Mouse (Mus musculus): Measurements from ENCODE around the gene Atpaf1. TPM values are rescaled to one million over a fixed set of nuclear protein-coding genes. Genes with fewer than 3 reads are reported as not detected.

Atpaf1 gene
- polyA plus RNA-seq, 1 experiment from 2014 or later = 50.6 TPM

GRCm38 (mm10) chr4:115835576-115835975 lies 51.0 kb downstream of the Atpaf1 start:
- Histone ChIP-seq H3K27ac (no peak overlapping the region), H3K9ac (no peak overlapping the region), H3K4me1 (peaks cover 6% of the 10 kb centered on the region), H3K36me3 (peaks cover 45% of the 10 kb centered on the region), H3K27me3 (no peaks in the 10 kb centered on the region), H3K9me3 (no peaks in the 10 kb centered on the region), H3K4me3 (no peak overlapping the region), H3K4me2 (no peak overlapping the region)
- 70% methylated on average over 2 of the region's 2 CpGs for WGBS
- ATAC-seq (ENCODE audit: insufficient number of reproducible peaks, low FRiP score, low TSS enrichment, low read depth) = no peak

- Histone ChIP-seq H3K27ac (no peak overlapping the region), H3K27me3 (no peaks in the 10 kb centered on the region), H3K4me1 (peaks cover 6% of the 10 kb centered on the region), H3K4me2 (no peak overlapping the region), H3K9me3 (no peaks in the 10 kb centered on the region), H3K36me3 (peaks cover 25% of the 10 kb centered on the region), H3K4me3 (0 out of 2 replicates have a peak overlapping the region, but pooled peaks have one; percentile 64), H3K9ac (no peak overlapping the region)
- WGBS = 70% methylated on average over 4 of the region's 4 CpGs
- no peak for ATAC-seq (ENCODE audit: insufficient number of reproducible peaks, low FRiP score, low TSS enrichment, low read depth)
Observed at GRCm38 (mm10) chr4:115838196-115838595, 53.6 kb downstream of the Atpaf1 start.

DNA sequence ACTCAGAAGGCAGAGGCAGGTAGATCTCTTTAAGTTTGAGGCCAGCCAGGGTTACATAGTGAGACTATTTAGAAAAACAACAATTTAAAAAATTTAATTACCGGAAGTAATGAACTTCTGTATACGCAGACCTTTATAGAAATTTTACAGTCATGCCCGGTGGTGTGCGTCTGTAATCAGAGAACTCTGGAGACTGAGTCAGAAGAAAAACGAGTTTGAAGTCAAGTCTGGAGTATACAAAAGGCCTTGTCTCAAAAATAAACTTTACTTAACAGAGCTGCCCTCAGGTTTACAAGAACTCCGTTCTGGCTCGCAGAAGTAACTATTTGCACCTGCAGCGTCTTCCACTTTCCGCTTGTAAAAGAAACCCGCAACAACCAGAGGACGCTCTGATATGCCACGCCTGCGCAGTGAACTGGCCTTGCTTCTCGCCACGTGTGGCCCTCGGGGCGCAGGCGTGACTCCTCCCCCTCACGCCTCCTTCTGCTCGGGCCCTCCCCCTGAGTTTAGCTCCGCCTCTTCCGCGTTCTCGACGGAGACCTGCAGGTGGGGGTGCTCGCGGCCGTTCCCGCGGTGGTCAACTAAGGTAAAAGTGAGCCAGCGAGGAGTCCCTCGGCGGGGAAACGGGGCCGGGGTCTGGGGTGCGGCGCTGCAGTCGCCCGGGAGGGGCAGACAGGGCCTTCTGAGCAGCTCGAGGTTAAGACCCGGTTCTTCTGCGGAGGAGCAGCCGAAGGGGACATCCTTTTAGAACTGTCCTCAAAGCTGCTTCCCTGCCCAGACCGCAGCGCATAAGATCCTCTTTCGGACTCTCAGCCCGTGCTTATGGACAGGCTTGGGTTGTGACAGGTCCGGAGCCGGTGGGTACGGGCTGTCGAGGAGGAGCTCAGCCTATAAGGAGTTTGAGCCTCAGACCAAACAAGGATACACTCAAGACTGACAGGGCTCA lies 54.4 kb downstream of the Atpaf1 start, which contains the start of gene Mknk1:
Gene Mknk1, plus strand, starts transcription at position 503 of the 946 bp plus-strand sequence.
- Histone ChIP-seq H3K4me1 (peaks cover 6% of the 10 kb centered on the region), H3K27ac (peak within 1 kb of the TSS; percentile 71), H3K4me2 (peak within 1 kb of the TSS; percentile 61), H3K4me3 (peak within 1 kb of the TSS; percentile 64), H3K36me3 (peaks cover 18% of the 10 kb centered on the region), H3K9ac (peak within 1 kb of the TSS; percentile 46; the same call in 1 of the 2 replicates), H3K27me3 (no peaks in the 10 kb centered on the region), H3K9me3 (no peaks in the 10 kb centered on the region)
- under 1% methylated on average over 51 of the region's 51 CpGs for WGBS
- ATAC-seq (ENCODE audit: insufficient number of reproducible peaks, low FRiP score, low TSS enrichment, low read depth) = peak; percentile 92

DNA sequence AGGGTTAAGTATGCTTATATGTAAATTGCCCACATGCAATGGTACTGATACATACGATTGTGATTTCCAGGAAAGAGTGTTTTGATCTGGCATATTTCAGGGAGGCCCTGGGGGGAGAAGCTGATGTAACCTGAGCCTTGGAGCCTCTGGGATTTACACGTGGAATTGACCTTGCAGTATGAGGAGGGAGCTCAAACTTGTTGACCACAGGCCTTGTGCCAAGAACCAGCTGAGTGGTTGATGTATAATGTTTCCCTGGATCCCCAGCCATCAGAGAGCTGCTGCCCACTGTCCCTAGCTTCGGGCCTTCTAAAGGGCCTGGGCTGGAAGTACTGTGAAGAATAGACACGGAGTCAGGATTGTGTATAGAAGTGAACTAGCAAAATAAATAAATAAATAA lies 55.3 kb downstream of the Atpaf1 start:
- Histone ChIP-seq H3K4me3 (peak overlapping the region; percentile 64; the same call in 1 of the 2 replicates), H3K4me2 (peak overlapping the region; percentile 61), H3K9ac (no peak overlapping the region), H3K4me1 (peaks cover 6% of the 10 kb centered on the region), H3K9me3 (no peaks in the 10 kb centered on the region), H3K27ac (no peak overlapping the region), H3K36me3 (peaks cover 9% of the 10 kb centered on the region), H3K27me3 (no peaks in the 10 kb centered on the region)
- 37% methylated on average over 4 of the region's 4 CpGs for WGBS
- no peak for ATAC-seq (ENCODE audit: insufficient number of reproducible peaks, low FRiP score, low TSS enrichment, low read depth)

DNA sequence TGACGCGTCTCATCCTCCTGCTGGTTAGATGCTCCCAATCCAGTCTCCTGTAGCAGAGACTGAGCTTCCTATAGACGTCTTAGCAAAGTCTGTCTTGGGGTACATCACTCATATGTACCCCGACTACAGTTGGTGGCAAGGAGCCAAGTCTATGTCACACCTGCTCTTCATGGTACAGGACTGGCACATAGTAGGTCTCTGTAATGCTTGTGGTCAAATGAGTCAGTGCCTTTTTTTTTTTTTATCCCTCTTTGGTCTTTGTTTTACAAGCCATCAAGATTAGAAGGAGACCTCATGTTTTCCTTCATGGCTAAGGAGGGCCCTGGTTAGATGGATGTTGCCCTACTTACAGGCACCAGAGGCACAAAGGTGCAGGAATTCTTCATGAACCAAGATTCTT lies 56.2 kb downstream of the Atpaf1 start:
- Histone ChIP-seq H3K4me2 (no peak overlapping the region), H3K9ac (no peak overlapping the region), H3K4me1 (peaks cover 6% of the 10 kb centered on the region), H3K36me3 (no peaks in the 10 kb centered on the region), H3K4me3 (no peak overlapping the region), H3K27ac (no peak overlapping the region), H3K27me3 (no peaks in the 10 kb centered on the region), H3K9me3 (no peaks in the 10 kb centered on the region)
- WGBS = 89% methylated on average over 4 of the region's 4 CpGs
- no peak for ATAC-seq (ENCODE audit: insufficient number of reproducible peaks, low FRiP score, low TSS enrichment, low read depth)

- 71% methylated on average over 2 of the region's 2 CpGs for WGBS
- Histone ChIP-seq H3K36me3 (peaks cover 26% of the 10 kb centered on the region), H3K27ac (no peak overlapping the region), H3K9me3 (no peaks in the 10 kb centered on the region), H3K9ac (no peak overlapping the region), H3K4me2 (no peak overlapping the region), H3K4me1 (no peaks in the 10 kb centered on the region), H3K4me3 (no peak overlapping the region), H3K27me3 (no peaks in the 10 kb centered on the region)
- ATAC-seq (ENCODE audit: insufficient number of reproducible peaks, low FRiP score, low TSS enrichment, low read depth) = no peak
Observed at GRCm38 (mm10) chr4:115846656-115847055, 62.0 kb downstream of the Atpaf1 start.

DNA sequence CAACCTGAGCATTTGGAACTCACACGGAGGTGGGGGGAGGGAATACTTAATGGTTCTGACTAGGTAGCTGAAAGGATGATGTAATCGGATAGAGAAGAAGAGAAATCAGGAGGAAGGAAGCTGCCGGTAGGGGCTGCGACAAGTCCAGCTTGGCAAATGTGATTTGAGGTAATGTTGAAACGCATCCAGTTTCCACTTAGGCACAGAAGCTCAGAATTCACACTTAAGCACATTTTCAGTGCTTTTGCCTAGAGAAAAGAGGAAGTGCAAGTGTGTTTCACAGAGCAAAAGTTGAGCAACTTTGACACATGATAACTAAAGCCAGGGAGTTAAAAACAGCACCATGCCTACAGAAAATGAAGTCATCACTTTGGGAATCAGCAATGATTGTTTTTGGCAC lies 62.8 kb downstream of the Atpaf1 start:
- 48% methylated on average over 5 of the region's 5 CpGs for WGBS
- Histone ChIP-seq H3K9ac (no peak overlapping the region), H3K4me3 (no peak overlapping the region), H3K4me1 (no peaks in the 10 kb centered on the region), H3K36me3 (peaks cover 33% of the 10 kb centered on the region), H3K27ac (no peak overlapping the region), H3K4me2 (no peak overlapping the region), H3K9me3 (no peaks in the 10 kb centered on the region), H3K27me3 (no peaks in the 10 kb centered on the region)
- ATAC-seq (ENCODE audit: insufficient number of reproducible peaks, low FRiP score, low TSS enrichment, low read depth) = no peak

- H3K4me3 ChIP-seq = no peak overlapping the region
- no peak overlapping the region for H3K27ac ChIP-seq
- no peak overlapping the region for H3K4me2 ChIP-seq
- no peak for ATAC-seq (ENCODE audit: insufficient number of reproducible peaks, low FRiP score, low TSS enrichment, low read depth)
- no peaks in the 10 kb centered on the region for H3K4me1 ChIP-seq
- H3K9ac ChIP-seq = no peak overlapping the region
- no peaks in the 10 kb centered on the region for H3K9me3 ChIP-seq
- H3K36me3 ChIP-seq = peaks cover 33% of the 10 kb centered on the region
- WGBS = 90% methylated on average over 1 of the region's 1 CpGs
- H3K27me3 ChIP-seq = no peaks in the 10 kb centered on the region
Observed at GRCm38 (mm10) chr4:115848083-115848482, 63.5 kb downstream of the Atpaf1 start.

- peaks cover 33% of the 10 kb centered on the region for H3K36me3 ChIP-seq
- no peak for ATAC-seq (ENCODE audit: insufficient number of reproducible peaks, low FRiP score, low TSS enrichment, low read depth)
- no peaks in the 10 kb centered on the region for H3K4me1 ChIP-seq
- no peaks in the 10 kb centered on the region for H3K27me3 ChIP-seq
- H3K9me3 ChIP-seq = no peaks in the 10 kb centered on the region
- H3K9ac ChIP-seq = no peak overlapping the region
- no peak overlapping the region for H3K27ac ChIP-seq
- H3K4me2 ChIP-seq = no peak overlapping the region
- no peak overlapping the region for H3K4me3 ChIP-seq
- 62% methylated on average over 8 of the region's 8 CpGs for WGBS
Observed at GRCm38 (mm10) chr4:115848990-115849677, 64.5 kb downstream of the Atpaf1 start.

- H3K9ac ChIP-seq = no peak overlapping the region
- no peak overlapping the region for H3K4me2 ChIP-seq
- H3K27me3 ChIP-seq = no peaks in the 10 kb centered on the region
- whole genome bisulfite sequencing = 71% methylated on average over 2 of the region's 2 CpGs
- no peak overlapping the region for H3K4me3 ChIP-seq
- no peak for ATAC-seq (ENCODE audit: insufficient number of reproducible peaks, low FRiP score, low TSS enrichment, low read depth)
- H3K9me3 ChIP-seq = no peaks in the 10 kb centered on the region
- peaks cover 33% of the 10 kb centered on the region for H3K36me3 ChIP-seq
- H3K27ac ChIP-seq = no peak overlapping the region
- H3K4me1 ChIP-seq = peaks cover 4% of the 10 kb centered on the region
Observed at GRCm38 (mm10) chr4:115850111-115850510, 65.5 kb downstream of the Atpaf1 start.

- no peak; the same call in 1 of the 2 replicates for ATAC-seq (ENCODE audit: insufficient number of reproducible peaks, low FRiP score, low TSS enrichment, low read depth)
- no peak overlapping the region for H3K4me3 ChIP-seq
- peaks cover 33% of the 10 kb centered on the region for H3K36me3 ChIP-seq
- no peak overlapping the region for H3K4me2 ChIP-seq
- peaks cover 9% of the 10 kb centered on the region for H3K4me1 ChIP-seq
- no peaks in the 10 kb centered on the region for H3K9me3 ChIP-seq
- H3K27me3 ChIP-seq = no peaks in the 10 kb centered on the region
- H3K27ac ChIP-seq = no peak overlapping the region
- 65% methylated on average over 2 of the region's 2 CpGs for WGBS
- no peak overlapping the region for H3K9ac ChIP-seq
Observed at GRCm38 (mm10) chr4:115850631-115851030, 66.0 kb downstream of the Atpaf1 start.

GRCm38 (mm10) chr4:115851569-115851968 lies 67.0 kb downstream of the Atpaf1 start:
- H3K27ac ChIP-seq = no peak overlapping the region
- H3K9ac ChIP-seq = no peak overlapping the region
- no peaks in the 10 kb centered on the region for H3K27me3 ChIP-seq
- no peak overlapping the region for H3K4me2 ChIP-seq
- no peak overlapping the region for H3K4me3 ChIP-seq
- ATAC-seq (ENCODE audit: insufficient number of reproducible peaks, low FRiP score, low TSS enrichment, low read depth) = no peak
- no peaks in the 10 kb centered on the region for H3K9me3 ChIP-seq
- peaks cover 33% of the 10 kb centered on the region for H3K36me3 ChIP-seq
- peaks cover 18% of the 10 kb centered on the region for H3K4me1 ChIP-seq
- 92% methylated on average over 6 of the region's 6 CpGs for WGBS
